Mouse (Mus musculus): ENCODE data around the gene Skap2. TPM values are rescaled to one million over a fixed set of nuclear protein-coding genes. Genes with fewer than 3 reads are reported as not detected.

The Skap2 gene
- polyA plus RNA-seq, 1 experiment from 2014 or later, result 7.9 TPM

- 25% methylated on average over 8 of the region's 8 CpGs for WGBS
- no peaks in the 10 kb centered on the region for H3K9me3 ChIP-seq
- no peaks in the 10 kb centered on the region for H3K36me3 ChIP-seq
- H3K27me3 ChIP-seq, result peaks cover 50% of the 10 kb centered on the region
- H3K4me3 ChIP-seq, result no peak overlapping the region
- no peaks in the 10 kb centered on the region for H3K4me1 ChIP-seq
- H3K4me2 ChIP-seq (replicated peaks), result no peak overlapping the region
- no peak overlapping the region for H3K9ac ChIP-seq
- ATAC-seq (ENCODE audit: insufficient number of reproducible peaks, insufficient read depth, low FRiP score, low TSS enrichment), result no peak
- no peak overlapping the region for H3K27ac ChIP-seq
Observed at GRCm38 (mm10) chr6:52002676-52003075, 9.7 kb downstream of the Skap2 start.

GRCm38 (mm10) chr6:51999157-51999478, 13.2 kb downstream of the Skap2 start:
- Histone ChIP-seq H3K36me3 (no peaks in the 10 kb centered on the region), H3K27ac (no peak overlapping the region), H3K9ac (no peak overlapping the region), H3K4me3 (no peak overlapping the region), H3K27me3 (peaks cover 25% of the 10 kb centered on the region), H3K9me3 (no peaks in the 10 kb centered on the region), H3K4me1 (no peaks in the 10 kb centered on the region), H3K4me2 (replicated peaks) (no peak overlapping the region)
- ATAC-seq (ENCODE audit: insufficient number of reproducible peaks, insufficient read depth, low FRiP score, low TSS enrichment), result no peak
- 84% methylated on average over 4 of the region's 4 CpGs for WGBS

DNA sequence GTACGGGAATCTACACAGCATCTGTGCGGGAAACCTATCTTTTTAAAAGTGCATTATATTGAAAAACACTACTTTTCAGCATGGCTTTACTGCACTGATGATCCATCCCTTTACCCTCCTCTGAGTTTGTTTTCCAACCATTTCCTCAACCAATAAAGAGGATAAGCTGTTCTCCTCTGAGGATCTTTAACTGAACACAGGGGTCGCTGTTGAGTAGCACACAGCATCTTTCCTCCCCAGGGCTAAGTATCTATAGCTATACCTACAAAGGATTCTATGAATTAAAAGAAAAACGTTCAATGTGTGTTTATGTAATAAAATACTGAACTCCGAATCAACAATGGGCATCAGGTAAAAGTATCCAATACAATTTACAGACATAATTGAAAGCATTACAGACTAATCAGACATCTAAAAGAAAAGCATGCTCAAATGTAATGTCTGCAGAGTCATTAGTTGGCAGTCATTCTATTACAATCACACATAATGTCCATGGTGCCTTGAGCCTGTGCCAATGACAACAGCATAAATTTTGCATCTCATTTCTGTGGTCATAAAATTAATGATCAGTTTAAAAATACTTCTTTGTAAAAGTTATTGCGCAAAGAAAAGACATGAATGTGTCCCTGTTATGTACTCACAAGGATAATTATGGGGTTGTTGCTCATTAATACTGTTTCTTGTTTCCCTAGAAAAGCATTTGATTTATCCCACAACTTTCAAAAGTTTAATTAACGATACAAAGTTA, 13.8 kb downstream of the Skap2 start:
- H3K9ac ChIP-seq, result no peak overlapping the region
- no peak overlapping the region for H3K4me3 ChIP-seq
- no peaks in the 10 kb centered on the region for H3K4me1 ChIP-seq
- H3K9me3 ChIP-seq, result no peaks in the 10 kb centered on the region
- 53% methylated on average over 7 of the region's 7 CpGs for WGBS
- H3K36me3 ChIP-seq, result no peaks in the 10 kb centered on the region
- no peak overlapping the region for H3K4me2 ChIP-seq (replicated peaks)
- peaks cover 20% of the 10 kb centered on the region for H3K27me3 ChIP-seq
- H3K27ac ChIP-seq, result no peak overlapping the region
- no peak for ATAC-seq (ENCODE audit: insufficient number of reproducible peaks, insufficient read depth, low FRiP score, low TSS enrichment)

GRCm38 (mm10) chr6:51987999-51988398, 24.4 kb downstream of the Skap2 start:
- Histone ChIP-seq H3K27me3 (no peaks in the 10 kb centered on the region), H3K36me3 (no peaks in the 10 kb centered on the region), H3K27ac (no peak overlapping the region), H3K4me1 (no peaks in the 10 kb centered on the region), H3K4me2 (replicated peaks) (no peak overlapping the region), H3K4me3 (no peak overlapping the region), H3K9ac (no peak overlapping the region), H3K9me3 (no peaks in the 10 kb centered on the region)
- 71% methylated on average over 2 of the region's 2 CpGs for WGBS
- ATAC-seq (ENCODE audit: insufficient number of reproducible peaks, insufficient read depth, low FRiP score, low TSS enrichment), result no peak

DNA sequence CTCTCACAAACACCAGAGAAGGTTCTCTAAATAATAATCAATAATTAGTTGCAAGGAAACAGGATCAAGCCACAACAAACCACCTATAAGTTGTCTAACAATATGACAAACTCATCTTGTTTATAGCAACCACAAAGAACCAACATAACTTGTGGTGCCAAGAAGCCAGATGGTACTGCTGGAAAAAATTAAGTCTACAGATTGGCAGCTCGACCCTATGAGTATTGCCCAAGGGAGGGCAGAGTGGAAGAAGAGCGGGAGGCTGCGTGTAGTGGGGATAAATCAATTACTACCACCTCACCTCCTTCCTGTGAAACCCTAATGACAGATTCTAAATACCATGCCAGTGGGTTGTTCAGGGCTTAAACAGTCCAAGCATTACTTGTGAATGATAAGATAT, 34.7 kb downstream of the Skap2 start:
- H3K4me3 ChIP-seq, result no peak overlapping the region
- H3K27me3 ChIP-seq, result no peaks in the 10 kb centered on the region
- H3K4me1 ChIP-seq, result no peaks in the 10 kb centered on the region
- no peak overlapping the region for H3K9ac ChIP-seq
- WGBS, result 36% methylated on average over 3 of the region's 3 CpGs
- no peaks in the 10 kb centered on the region for H3K36me3 ChIP-seq
- no peak overlapping the region for H3K27ac ChIP-seq
- no peaks in the 10 kb centered on the region for H3K9me3 ChIP-seq
- H3K4me2 ChIP-seq (replicated peaks), result no peak overlapping the region
- ATAC-seq (ENCODE audit: insufficient number of reproducible peaks, insufficient read depth, low FRiP score, low TSS enrichment), result no peak

DNA sequence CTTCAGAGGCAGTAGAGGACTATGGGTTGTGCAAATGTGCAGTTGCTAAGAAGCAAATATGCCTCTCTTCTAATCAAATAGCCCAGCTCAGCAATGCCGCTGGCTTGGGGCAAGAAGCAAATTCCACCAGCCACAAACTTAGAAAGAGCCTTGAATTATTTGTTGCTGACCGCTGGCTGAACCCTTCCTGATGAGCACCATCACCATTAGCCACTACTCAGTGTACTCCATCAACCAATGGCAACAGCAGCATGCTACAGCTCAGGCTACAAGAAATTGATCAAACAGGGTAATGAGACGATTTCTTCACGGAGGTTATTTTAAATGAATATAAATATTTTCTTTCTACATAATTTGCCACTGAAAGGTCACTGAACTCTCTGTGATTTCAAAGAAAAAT, 36.6 kb downstream of the Skap2 start:
- Histone ChIP-seq H3K36me3 (no peaks in the 10 kb centered on the region), H3K4me3 (no peak overlapping the region), H3K4me1 (no peaks in the 10 kb centered on the region), H3K9me3 (no peaks in the 10 kb centered on the region), H3K27ac (no peak overlapping the region), H3K27me3 (no peaks in the 10 kb centered on the region), H3K4me2 (replicated peaks) (no peak overlapping the region), H3K9ac (no peak overlapping the region)
- 69% methylated on average over 4 of the region's 4 CpGs for WGBS
- no peak for ATAC-seq (ENCODE audit: insufficient number of reproducible peaks, insufficient read depth, low FRiP score, low TSS enrichment)

GRCm38 (mm10) chr6:51958992-51959391, 53.4 kb downstream of the Skap2 start:
- no peaks in the 10 kb centered on the region for H3K36me3 ChIP-seq

GRCm38 (mm10) chr6:51956048-51956792, 56.1 kb downstream of the Skap2 start:
- no peak for ATAC-seq (ENCODE audit: insufficient number of reproducible peaks, insufficient read depth, low FRiP score, low TSS enrichment)
- no peaks in the 10 kb centered on the region for H3K4me1 ChIP-seq
- no peaks in the 10 kb centered on the region for H3K9me3 ChIP-seq
- no peaks in the 10 kb centered on the region for H3K36me3 ChIP-seq
- H3K4me2 ChIP-seq (replicated peaks), result no peak overlapping the region
- H3K27me3 ChIP-seq, result no peaks in the 10 kb centered on the region
- H3K9ac ChIP-seq, result no peak overlapping the region
- 83% methylated on average over 4 of the region's 4 CpGs for WGBS
- no peak overlapping the region for H3K27ac ChIP-seq
- no peak overlapping the region for H3K4me3 ChIP-seq

More at GRCm38 (mm10) chr6:51958992-51959391, 53.4 kb downstream of the Skap2 start:
- no peak overlapping the region for H3K4me2 ChIP-seq (replicated peaks)
- H3K27ac ChIP-seq, result no peak overlapping the region
- no peak overlapping the region for H3K9ac ChIP-seq
- ATAC-seq (ENCODE audit: insufficient number of reproducible peaks, insufficient read depth, low FRiP score, low TSS enrichment), result no peak
- no peaks in the 10 kb centered on the region for H3K4me1 ChIP-seq
- no peak overlapping the region for H3K4me3 ChIP-seq
- no peaks in the 10 kb centered on the region for H3K9me3 ChIP-seq
- WGBS, result 77% methylated on average over 4 of the region's 4 CpGs
- H3K27me3 ChIP-seq, result no peaks in the 10 kb centered on the region

DNA sequence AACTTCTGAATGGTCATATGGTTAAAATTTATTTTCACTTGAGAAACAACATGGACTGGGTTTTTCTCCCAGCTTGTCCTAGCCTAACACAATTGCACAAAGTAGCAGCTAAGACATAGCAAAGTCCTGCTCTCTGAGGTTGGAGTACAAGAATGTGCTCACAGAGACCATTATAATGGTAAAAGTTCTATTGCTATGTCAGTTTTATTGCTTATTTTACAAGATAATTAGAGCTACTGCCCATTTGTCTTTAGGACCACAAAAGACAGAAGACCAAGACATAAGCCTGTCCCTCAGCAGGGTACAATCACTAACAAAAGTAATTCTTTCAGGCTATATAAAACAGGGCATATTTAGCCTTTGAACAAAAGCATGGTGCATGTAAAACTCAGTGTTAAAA, 64.7 kb downstream of the Skap2 start:
- Histone ChIP-seq H3K27ac (no peak overlapping the region), H3K4me1 (no peaks in the 10 kb centered on the region), H3K4me2 (replicated peaks) (no peak overlapping the region), H3K27me3 (no peaks in the 10 kb centered on the region), H3K9me3 (no peaks in the 10 kb centered on the region), H3K9ac (no peak overlapping the region), H3K36me3 (no peaks in the 10 kb centered on the region), H3K4me3 (no peak overlapping the region)
- no peak for ATAC-seq (ENCODE audit: insufficient number of reproducible peaks, insufficient read depth, low FRiP score, low TSS enrichment)

DNA sequence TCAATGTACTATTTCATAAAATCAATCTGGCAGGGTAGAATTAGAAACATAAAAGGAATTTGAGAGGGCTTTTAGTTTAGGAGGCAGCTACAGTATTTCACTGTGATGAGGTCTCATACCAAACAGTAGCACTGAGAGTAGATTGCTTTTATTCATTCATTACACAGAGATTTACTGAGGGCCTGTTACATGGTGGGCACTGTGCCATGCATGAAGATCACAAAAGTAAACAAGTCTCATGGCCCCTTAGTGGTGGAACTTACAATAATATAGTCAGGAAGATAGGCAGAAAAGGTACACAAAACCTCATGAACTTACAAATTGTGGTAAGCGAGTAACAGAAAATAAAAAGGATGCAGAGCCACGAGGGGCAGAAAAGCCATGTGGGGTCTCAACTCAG, 67.4 kb downstream of the Skap2 start:
- Histone ChIP-seq H3K9me3 (no peaks in the 10 kb centered on the region), H3K4me1 (no peaks in the 10 kb centered on the region), H3K36me3 (no peaks in the 10 kb centered on the region), H3K27me3 (no peaks in the 10 kb centered on the region), H3K27ac (no peak overlapping the region), H3K9ac (no peak overlapping the region), H3K4me3 (no peak overlapping the region), H3K4me2 (replicated peaks) (no peak overlapping the region)
- 77% methylated on average over 2 of the region's 2 CpGs for WGBS
- ATAC-seq (ENCODE audit: insufficient number of reproducible peaks, insufficient read depth, low FRiP score, low TSS enrichment), result no peak

DNA sequence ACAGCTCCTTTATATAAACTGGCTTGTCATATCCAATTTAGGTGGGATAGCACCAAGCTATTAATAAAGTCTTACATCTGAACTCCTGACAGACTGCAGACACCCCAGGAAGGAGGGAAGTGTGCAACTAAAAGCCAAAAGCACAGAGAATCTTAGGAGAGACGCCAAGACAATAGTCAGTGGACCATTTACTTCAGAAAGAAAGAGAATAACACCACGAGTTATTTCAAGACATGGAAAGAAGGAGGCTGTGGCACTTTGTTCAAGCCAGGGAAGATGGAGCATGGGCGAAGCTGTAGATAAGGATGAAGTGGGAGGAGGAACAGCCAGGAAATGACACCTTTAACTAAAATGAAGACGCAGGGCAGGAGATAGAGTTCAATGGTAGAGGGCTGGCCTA, 78.4 kb downstream of the Skap2 start:
- Histone ChIP-seq H3K4me3 (no peak overlapping the region), H3K9me3 (no peaks in the 10 kb centered on the region), H3K9ac (no peak overlapping the region), H3K36me3 (no peaks in the 10 kb centered on the region), H3K27ac (no peak overlapping the region), H3K4me1 (no peaks in the 10 kb centered on the region), H3K27me3 (no peaks in the 10 kb centered on the region), H3K4me2 (replicated peaks) (no peak overlapping the region)
- no peak for ATAC-seq (ENCODE audit: insufficient number of reproducible peaks, insufficient read depth, low FRiP score, low TSS enrichment)
- 72% methylated on average over 4 of the region's 4 CpGs for WGBS

DNA sequence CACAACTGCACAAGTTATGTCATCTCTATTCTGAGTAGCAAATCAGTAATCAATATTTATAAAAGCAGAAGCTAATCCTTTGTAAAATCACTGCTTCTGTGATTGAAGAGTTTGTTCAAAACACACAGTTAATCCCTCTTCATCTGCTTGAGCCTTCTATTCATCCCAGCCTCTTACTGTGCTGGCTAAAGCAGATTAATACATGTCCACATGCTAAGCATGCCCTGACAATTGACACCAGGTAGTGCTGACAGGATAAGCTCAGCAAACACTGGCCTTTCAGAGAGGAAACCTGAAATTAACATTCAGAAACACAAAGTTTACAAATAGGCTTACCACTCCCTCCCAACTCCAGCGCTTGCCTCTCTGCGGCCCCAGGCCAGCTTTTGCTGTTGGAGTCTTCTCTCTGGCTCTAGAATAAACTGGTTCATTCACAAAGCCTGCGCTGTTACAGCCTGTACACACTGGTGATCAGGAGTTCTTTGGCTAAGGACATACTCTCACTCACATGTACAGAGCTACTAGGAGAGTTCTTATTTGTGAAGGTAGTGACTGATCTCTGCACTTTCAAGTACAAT, 79.2 kb downstream of the Skap2 start:
- no peaks in the 10 kb centered on the region for H3K27me3 ChIP-seq
- H3K4me1 ChIP-seq, result no peaks in the 10 kb centered on the region

More for the DNA sequence above, 79.2 kb downstream of the Skap2 start:
- no peak overlapping the region for H3K9ac ChIP-seq
- WGBS, result 30% methylated on average over 3 of the region's 3 CpGs
- no peak for ATAC-seq (ENCODE audit: insufficient number of reproducible peaks, insufficient read depth, low FRiP score, low TSS enrichment)
- H3K4me3 ChIP-seq, result no peak overlapping the region
- H3K4me2 ChIP-seq (replicated peaks), result no peak overlapping the region
- H3K27ac ChIP-seq, result no peak overlapping the region
- no peaks in the 10 kb centered on the region for H3K36me3 ChIP-seq
- no peaks in the 10 kb centered on the region for H3K9me3 ChIP-seq
